Mouse (Mus musculus): ENCODE data around the gene Dedd2.

Dedd2 gene

DNA sequence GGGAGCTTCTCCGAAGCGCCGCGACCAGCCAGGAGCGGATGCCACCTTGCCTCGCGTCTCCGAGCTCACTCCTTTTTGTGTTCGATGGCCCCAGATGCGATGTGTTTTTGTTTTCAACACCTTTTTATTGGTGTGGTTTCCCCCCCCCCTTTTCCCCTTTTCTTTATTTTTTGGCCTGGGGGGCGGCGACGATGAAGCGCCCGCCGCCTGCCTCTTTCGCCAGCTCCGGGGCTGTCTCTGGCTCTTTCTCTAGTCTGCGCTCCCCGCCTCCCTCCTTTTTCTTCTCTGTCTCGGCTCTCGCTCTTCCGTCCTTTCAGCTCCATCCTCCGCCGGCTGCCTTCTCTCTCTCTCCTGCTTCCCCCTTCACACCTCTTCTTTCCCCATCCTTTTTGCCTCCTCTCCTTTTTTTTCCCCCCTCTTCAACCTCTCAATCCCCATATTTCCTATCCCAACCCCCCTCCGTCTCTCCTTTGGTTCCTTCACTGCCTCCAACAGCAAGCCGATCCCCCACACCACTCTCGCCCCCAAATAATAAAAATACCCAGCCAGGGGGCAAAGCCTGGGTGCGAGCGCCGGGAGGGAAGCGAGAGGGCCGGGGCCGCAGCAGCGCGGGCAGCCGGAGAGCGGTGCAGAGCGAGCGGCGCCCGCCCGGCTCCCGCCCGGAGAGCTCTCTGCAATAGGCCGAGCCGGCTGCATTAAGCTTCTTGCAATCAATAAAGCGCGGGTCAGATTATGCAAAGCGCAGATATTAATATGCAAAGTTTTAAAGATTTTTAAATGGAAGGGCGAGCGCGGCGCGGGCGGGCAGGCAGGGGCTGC, 41.4 kb downstream of the Dedd2 start:
- DNase-seq (ENCODE audit: low spot score in 2 of 2): peak in 1 of 2 experiments; percentile 30

DNA sequence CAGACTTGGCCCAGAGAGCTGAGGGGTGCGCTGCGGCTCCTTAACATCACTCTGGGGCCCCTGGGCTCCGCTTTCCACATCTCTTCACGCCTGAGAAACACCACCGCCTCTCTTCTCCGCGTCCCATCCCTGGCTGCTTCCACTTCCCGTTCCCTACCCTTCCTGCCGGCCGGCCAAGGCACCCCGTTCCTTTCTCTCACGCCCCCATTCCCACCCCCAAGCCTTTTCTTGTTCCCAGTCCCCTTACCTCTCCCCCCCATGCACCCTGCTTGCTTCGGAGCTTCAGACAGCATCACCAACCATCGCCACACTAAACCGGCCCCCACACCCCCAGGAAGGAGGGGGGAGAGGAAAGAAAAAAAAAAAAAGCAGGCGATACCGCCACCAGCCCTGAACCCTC, 42.1 kb downstream of the Dedd2 start:
- peak in 1 of 2 experiments; percentile 33 for DNase-seq (ENCODE audit: low spot score in 2 of 2)

DNA sequence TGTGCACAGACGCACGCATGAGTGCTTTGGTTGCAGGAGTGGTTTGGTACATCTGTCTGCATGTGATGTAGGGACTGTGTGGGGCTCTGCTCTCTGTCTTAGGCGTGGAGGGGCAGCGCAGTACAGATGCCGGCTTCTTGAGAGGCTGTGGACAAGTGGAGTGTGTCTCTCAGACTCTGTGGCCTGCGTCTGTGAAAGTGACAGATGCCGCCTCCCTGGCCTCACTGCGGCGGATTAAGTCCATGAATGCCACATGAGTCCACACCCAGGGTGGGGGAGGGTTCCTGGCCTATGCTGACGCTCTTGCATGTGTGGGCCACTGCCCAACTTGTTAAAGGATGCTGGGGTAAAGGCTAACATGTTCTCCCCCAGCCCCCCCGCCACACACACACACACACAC, 46.1 kb downstream of the Dedd2 start:
- no peak for DNase-seq (ENCODE audit: low spot score in 2 of 2)

DNA sequence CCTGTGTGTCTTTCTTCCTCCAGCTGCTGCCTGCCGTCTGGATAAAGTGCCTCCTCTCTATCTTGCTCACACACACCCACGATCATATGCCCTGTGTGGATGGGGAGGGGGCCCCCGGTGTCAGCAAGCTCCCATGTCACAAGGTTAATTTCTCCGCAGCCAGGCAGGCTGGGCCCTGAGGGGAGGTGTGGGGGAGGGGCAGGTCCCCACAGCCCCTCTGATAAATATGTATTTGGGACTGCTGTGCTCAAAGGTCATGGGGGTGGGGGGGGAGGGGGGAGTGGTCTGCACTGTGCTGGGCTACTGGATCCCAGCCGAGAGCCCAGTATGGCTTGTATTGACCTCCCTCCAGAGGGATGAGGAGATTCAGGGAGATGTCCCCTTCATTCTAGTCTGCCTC, 47.7 kb downstream of the Dedd2 start:
- DNase-seq (ENCODE audit: low spot score in 2 of 2): no peak

DNA sequence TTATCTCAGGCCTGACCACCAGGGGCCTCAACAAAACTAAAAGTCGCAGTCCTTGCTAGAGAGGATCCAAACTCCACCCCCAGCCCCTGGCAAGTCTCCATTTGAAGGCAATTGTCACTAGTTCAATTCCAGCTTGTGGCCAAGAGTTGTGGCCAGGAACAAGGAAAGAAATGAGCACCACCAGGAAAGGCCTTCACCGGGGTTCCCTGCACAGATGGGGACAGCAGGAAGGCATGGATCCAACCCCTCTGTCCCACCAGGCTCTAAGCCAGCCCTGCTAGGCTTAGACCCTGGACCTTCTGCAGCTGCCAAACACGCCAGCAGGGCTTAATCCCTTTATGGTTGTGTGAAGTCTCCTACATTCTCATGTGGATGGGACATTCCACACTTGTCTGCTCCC, 49.8 kb downstream of the Dedd2 start:
- DNase-seq (ENCODE audit: low spot score in 2 of 2): no peak

DNA sequence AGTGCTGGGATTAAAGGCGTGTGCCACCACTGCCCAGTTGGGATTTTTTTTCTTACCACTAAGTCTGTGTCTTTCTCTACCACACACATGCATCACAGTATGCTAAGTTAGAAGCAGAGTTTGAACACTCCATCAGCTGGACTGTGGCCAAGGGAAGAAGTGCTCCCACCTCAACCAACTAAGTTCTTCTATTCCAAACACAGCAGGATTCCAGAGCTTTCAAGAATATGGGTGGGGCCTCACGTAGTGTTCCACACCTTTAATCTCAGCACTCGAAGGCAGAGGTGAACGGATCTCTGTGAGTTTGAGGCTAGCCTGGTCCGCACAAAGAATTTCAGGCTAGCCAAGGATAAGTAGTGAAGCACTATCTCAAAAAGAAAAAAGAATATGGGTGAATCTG, 54.3 kb downstream of the Dedd2 start:
- no peak for DNase-seq (ENCODE audit: low spot score in 2 of 2)

DNA sequence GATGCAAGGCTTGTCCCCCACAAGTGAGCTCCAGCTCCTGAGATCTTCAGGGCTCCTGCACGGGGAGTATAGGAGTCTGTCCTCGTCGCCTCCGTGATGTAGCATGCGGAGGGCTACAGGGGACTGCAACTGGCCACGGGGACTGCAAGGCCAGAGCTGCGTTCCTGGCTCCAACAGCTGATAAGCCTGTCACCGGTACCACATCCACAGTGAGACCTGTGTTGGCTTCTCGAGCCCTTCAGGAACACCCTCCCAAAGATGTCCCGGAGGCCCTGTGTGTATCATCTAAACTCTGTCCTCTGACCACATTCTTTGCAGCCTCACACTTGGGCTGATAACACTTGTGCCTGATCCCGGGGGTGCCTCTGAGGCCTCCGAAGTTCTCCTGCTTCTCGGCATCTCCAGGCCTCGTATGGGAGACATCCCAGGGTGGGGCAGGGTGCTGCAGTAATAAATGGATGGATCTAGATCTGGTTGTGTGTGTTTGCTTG, 64.2 kb downstream of the Dedd2 start:
- no peak for DNase-seq (ENCODE audit: low spot score in 2 of 2)

DNA sequence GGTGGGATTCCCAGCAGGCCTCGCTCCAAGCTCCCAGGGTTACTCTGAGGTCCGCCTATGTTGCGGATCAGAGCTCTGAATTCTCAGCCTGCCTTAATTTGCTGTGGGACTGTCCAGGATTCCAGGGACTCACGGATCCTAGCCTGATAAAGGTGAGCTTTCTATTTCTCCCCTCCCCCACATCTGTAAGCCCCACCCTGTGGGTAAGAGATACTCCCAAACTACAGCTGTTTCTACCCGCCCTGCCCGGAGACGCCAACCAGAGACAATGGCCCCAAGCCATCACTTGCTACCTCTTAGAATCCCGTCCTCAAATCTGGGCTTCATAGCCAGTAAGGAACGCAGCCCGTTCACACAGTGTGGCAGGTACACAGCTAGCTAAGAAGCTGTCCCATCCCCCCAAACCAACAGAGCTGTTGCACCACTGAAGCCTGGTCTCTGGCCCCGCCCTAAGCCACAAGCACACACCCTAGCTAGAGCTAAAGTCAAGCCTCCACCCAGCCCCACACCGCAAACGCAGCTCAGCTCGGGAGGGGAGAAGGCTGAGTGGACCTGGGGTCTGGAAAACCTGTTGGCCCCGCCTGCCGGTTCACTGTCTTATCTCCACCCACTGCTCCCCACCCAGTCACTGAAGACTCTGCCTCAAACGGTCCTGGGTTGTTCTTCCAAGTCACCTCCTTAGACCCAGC, 64.8 kb downstream of the Dedd2 start:
- no peak for DNase-seq (ENCODE audit: low spot score in 2 of 2)

DNA sequence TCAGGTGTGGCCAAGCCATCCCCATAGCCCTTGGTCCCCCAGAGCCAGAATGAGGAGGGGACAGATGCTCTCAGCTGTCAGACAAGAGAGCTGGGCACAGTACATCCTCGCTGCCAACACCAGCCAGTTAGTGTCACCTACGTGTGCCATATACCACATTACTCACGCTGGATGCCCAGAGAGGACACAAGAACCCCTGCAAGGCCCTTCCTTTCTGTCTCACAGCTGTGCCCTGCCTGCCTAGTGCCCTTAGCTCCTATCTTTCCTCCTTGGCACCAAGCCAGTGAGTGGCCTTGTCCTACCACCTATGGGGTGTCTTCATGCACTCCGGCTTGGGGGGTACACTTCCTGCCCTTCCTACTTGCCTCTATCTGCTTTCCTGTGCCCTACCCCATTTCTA, 65.8 kb downstream of the Dedd2 start:
- no peak for DNase-seq (ENCODE audit: low spot score in 2 of 2)

DNA sequence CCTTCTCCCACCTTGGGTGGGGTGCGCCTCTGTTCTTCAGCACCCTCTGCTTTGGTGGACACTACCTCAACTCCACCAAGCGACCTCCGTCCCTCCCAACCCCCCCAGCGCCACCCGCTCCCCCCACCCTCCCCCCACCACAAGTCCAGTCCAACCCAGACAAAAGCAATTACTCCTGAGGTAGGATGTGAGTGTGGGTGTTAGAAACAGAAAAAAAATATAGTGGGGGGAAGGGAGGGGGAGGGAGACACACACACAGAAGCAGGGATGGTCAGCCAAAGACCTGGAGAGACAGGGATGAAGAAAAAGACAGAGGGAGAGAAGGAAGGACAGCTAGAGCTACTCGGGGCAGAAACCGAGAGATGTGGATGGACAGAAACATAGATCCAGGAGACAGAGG, 66.6 kb downstream of the Dedd2 start:
- DNase-seq (ENCODE audit: low spot score in 2 of 2): no peak

DNA sequence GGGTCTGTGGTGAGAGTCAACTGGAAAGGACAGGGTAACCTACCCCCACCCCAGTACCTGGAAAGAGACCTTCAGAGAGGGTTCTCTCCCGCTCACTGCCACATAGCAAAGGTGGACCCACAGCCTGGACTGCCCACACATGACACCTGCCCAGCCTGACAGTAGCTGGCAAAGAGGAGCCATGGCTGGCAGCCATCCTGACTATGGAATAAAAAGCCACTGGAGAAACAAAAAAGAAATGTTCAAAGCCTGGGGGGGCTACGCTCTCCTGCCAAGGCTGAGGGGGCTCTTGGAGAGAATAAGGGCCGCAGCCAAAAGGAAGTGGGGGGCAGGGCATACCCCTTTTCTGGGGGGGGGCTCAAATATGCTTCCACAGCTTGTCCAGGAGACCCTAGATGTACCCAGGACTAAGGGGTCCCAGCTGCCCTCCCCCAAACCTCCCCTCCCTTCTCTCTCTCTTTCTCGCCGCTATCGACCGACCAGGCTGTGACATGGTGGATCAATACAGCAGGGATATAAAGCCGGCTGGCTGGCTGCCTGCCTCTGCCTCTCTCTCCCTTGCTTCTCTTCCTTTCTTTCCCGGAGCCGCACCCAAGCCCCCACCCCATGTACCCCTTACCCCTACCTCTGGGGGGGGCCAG, 68.4 kb downstream of the Dedd2 start:
- no peak for DNase-seq (ENCODE audit: low spot score in 2 of 2)

DNA sequence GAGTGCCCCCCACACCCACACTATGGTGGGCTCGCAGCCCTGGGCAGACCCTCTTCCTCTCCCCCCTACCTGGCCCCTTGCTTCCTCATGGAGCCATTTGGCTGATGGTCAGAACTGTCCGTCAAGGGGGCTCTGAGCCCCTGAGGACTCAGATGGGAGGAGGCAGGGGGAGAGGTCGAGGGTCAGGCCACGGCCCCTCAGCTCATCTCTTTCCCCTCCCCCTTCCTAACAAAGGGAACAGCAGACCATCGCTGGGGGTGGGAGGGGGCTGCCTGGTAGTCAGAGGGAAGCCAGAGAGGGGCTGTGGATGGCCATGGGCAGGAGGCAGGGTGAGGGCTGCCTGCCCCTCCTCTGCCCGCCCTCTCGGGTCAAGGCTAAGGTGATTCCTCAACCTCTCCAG, 69.4 kb downstream of the Dedd2 start:
- DNase-seq (ENCODE audit: low spot score in 2 of 2): no peak

DNA sequence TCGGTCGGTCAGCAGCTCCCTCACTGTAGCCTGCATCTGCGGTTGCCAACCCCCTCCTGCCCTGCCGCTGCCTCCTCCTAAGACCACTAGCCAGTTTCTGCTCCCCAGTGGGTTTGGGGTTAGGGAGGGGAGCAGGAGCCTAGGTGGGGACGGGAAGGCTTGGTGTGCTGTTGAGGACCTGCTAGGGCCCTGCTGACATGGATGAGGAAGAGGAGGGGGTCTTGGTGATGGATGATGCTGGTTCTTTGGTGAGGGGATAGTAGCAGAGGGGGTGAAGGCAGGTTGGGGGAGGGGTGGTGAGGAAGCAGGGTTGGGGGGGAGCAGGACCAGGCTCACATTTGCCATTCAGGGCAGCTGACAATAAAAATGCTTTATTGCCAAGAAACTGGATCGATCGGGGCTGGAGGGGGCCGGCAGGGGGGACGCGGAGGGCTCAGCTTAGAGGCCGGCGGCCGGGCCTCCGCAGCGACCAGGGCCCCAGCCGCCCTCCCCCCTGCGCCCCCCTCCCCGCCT, 70.2 kb downstream of the Dedd2 start:
- no peak for DNase-seq (ENCODE audit: low spot score in 2 of 2)

All from frontal cortex, postnatal 10 days (tissue).